Mouse (Mus musculus): ENCODE data around the gene Eno1. TPM values are rescaled to one million over a fixed set of nuclear protein-coding genes. Genes with fewer than 3 reads are reported as not detected.

Eno1 gene
- total RNA-seq, 1 experiment: 824 TPM

GRCm38 (mm10) chr4:150291900-150292299 is 55.4 kb downstream of the Eno1 start:
- TF ChIP-seq HCFC1 (IDR thresholded peaks at IDR 0.05; ENCODE audit: borderline replicate concordance, insufficient read depth, low read length): no peak
- TF ChIP-seq ZC3H11A (IDR thresholded peaks at IDR 0.05; ENCODE audit: borderline replicate concordance, low read depth, low read length): no peak
- no peak for TF ChIP-seq CHD2 (IDR thresholded peaks at IDR 0.05; ENCODE audit: low read depth, low read length)
- TF ChIP-seq MAFK (IDR thresholded peaks at IDR 0.05; ENCODE audit: insufficient read depth, low read depth, low read length): no peak
- 0 out of 2 replicates have a peak, but pooled peaks have one; percentile 14 for TF ChIP-seq ZNF384 (IDR thresholded peaks at IDR 0.05; ENCODE audit: low read depth, low read length)
- H3K4me1 ChIP-seq (ENCODE audit: control insufficient read depth in 2 of 2, insufficient read depth in 2 of 2, low read length in 2 of 2, poor library complexity in 1 of 2): peaks cover 0 to 2% of the 10 kb centered on the region in 2 experiments; a peak in 2 of 4 replicates
- H3K9me3 ChIP-seq (ENCODE audit: control insufficient read depth, insufficient read depth, low read depth, low read length): no peaks in the 10 kb centered on the region
- in situ Hi-C loops (cut with MboI; ENCODE audit: low sequenced_read_pairs in 2 of 2, unreplicated experiment in 2 of 2): no loop called here
- no peak overlapping the region for H3K4me3 ChIP-seq (ENCODE audit: insufficient read depth in 1 of 2, low read depth in 1 of 2, low read length in 2 of 2, poor library complexity in 1 of 2, severe bottlenecking in 1 of 2)
- DNase-seq (ENCODE audit: low read depth, low spot score): no peak
- no peak overlapping the region for H3K27ac ChIP-seq (ENCODE audit: insufficient read depth, low read depth, low read length, poor library complexity, severe bottlenecking)
- no peak overlapping the region for H3K9ac ChIP-seq (ENCODE audit: insufficient read depth, low read depth, low read length, poor library complexity, severe bottlenecking)
- no peaks in the 10 kb centered on the region for H3K36me3 ChIP-seq (ENCODE audit: control insufficient read depth, insufficient read depth, low read length, poor library complexity, severe bottlenecking)

GRCm38 (mm10) chr4:150294870-150295269 is 58.3 kb downstream of the Eno1 start:
- Histone ChIP-seq H3K9ac (ENCODE audit: insufficient read depth, low read depth, low read length, poor library complexity, severe bottlenecking) (no peak overlapping the region), H3K4me1 (ENCODE audit: control insufficient read depth in 2 of 2, insufficient read depth in 2 of 2, low read length in 2 of 2, poor library complexity in 1 of 2) (peaks cover 0 to 2% of the 10 kb centered on the region in 2 experiments; a peak in 2 of 4 replicates), H3K36me3 (ENCODE audit: control insufficient read depth, insufficient read depth, low read length, poor library complexity, severe bottlenecking) (no peaks in the 10 kb centered on the region), H3K9me3 (ENCODE audit: control insufficient read depth, insufficient read depth, low read depth, low read length) (no peaks in the 10 kb centered on the region), H3K4me3 (ENCODE audit: insufficient read depth in 1 of 2, low read depth in 1 of 2, low read length in 2 of 2, poor library complexity in 1 of 2, severe bottlenecking in 1 of 2) (no peak overlapping the region), H3K27ac (ENCODE audit: insufficient read depth, low read depth, low read length, poor library complexity, severe bottlenecking) (no peak overlapping the region)
- in situ Hi-C loops (cut with MboI; ENCODE audit: low sequenced_read_pairs in 2 of 2, unreplicated experiment in 2 of 2): no loop called here
- DNase-seq (ENCODE audit: low read depth, low spot score): no peak
- TF ChIP-seq CHD2 (IDR thresholded peaks at IDR 0.05; ENCODE audit: low read depth, low read length) (no peak), MAFK (IDR thresholded peaks at IDR 0.05; ENCODE audit: insufficient read depth, low read depth, low read length) (no peak)

- Histone ChIP-seq H3K9ac (ENCODE audit: insufficient read depth, low read depth, low read length, poor library complexity, severe bottlenecking) (no peak overlapping the region), H3K4me1 (ENCODE audit: control insufficient read depth in 2 of 2, insufficient read depth in 2 of 2, low read length in 2 of 2, poor library complexity in 1 of 2) (peaks cover 0 to 2% of the 10 kb centered on the region in 2 experiments; a peak in 2 of 4 replicates), H3K36me3 (ENCODE audit: control insufficient read depth, insufficient read depth, low read length, poor library complexity, severe bottlenecking) (no peaks in the 10 kb centered on the region), H3K27ac (ENCODE audit: insufficient read depth, low read depth, low read length, poor library complexity, severe bottlenecking) (no peak overlapping the region), H3K4me3 (ENCODE audit: insufficient read depth in 1 of 2, low read depth in 1 of 2, low read length in 2 of 2, poor library complexity in 1 of 2, severe bottlenecking in 1 of 2) (no peak overlapping the region), H3K9me3 (ENCODE audit: control insufficient read depth, insufficient read depth, low read depth, low read length) (no peaks in the 10 kb centered on the region)
- in situ Hi-C loops (cut with MboI; ENCODE audit: low sequenced_read_pairs in 2 of 2, unreplicated experiment in 2 of 2): no loop called here
- TF ChIP-seq ZNF384 (IDR thresholded peaks at IDR 0.05; ENCODE audit: low read depth, low read length) (no peak), MAFK (IDR thresholded peaks at IDR 0.05; ENCODE audit: insufficient read depth, low read depth, low read length) (no peak), CHD2 (IDR thresholded peaks at IDR 0.05; ENCODE audit: low read depth, low read length) (no peak), HCFC1 (IDR thresholded peaks at IDR 0.05; ENCODE audit: borderline replicate concordance, insufficient read depth, low read length) (no peak), ZC3H11A (IDR thresholded peaks at IDR 0.05; ENCODE audit: borderline replicate concordance, low read depth, low read length) (no peak)
- DNase-seq (ENCODE audit: low read depth, low spot score): peak; percentile 22
Measured at GRCm38 (mm10) chr4:150295966-150296365, 59.4 kb downstream of the Eno1 start.

Other genes starting within 250 kb of the Eno1 start
- 17.6 and 19.0 TPM in 2 replicates for gene H6pd, start 227.7 kb upstream of the Eno1 start, total RNA-seq (2012; rRNA removed)
- 0.58 and 0.71 TPM in 2 replicates for gene Gpr157, start 149.4 kb upstream of the Eno1 start, total RNA-seq (2012; rRNA removed)
- gene Slc2a5, start 117.4 kb upstream of the Eno1 start, total RNA-seq (2012; rRNA removed): 2.4 and 3.2 TPM in 2 replicates
- 2.5 and 2.6 TPM in 2 replicates for gene Slc2a7, start 87.7 kb upstream of the Eno1 start, total RNA-seq (2012; rRNA removed)
- gene Car6, start 35.4 kb upstream of the Eno1 start, total RNA-seq (2012; rRNA removed): 0.18 and 0.21 TPM in 2 replicates
- gene Rere, start 44.9 kb downstream of the Eno1 start, total RNA-seq (2012; rRNA removed): 21.7 and 24.8 TPM in 2 replicates